Comparison of ENCODE assay signal across 8 mouse cellular contexts in the genomic region with DNA sequence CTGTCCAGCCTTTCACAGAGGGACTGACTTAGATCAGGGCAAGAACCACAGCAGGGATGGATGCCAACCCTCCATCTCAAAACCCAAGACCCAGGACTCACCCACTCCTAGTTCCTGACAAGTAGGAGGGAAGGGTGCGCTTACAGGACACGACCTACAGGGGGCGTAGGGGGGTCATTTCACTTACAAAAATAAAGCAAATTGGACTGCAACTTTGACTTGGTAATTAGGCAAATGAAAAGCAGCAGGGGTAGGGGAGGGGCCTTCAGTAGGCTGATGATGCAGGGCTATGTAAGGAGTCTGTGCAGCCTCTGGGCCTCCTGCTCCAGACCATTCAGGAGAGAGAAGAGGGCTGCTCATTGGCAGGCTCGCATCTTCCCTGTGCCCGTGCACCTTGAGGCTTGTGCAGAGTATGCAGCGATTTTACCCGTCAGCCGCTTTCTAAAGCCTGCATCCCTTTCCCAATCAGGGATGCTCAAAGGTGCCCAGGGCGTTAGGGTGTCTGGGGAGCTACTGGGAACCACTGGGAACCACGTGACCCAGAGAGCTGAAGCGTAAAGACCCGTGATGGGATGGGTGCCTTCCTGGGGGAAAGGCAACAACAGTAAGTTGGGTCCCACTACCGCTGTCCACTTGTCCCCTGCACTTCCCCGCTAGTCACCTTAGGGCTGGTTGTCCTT. TPM values are rescaled to one million over a fixed set of nuclear protein-coding genes. Genes with fewer than 3 reads are reported as not detected.
A peak's percentile ranks its signal among the peaks of the same experiment; 100 is the strongest.
DNase-seq lines count a peak whose midpoint lies in the region; ATAC-seq lines count a peak whose summit lies in the region.

No protein-coding gene starts in this region.

- H3K36me3 ChIP-seq in hindbrain, embryonic 10.5 days: peaks cover 59% of the 10 kb centered on the region
- H3K36me3 ChIP-seq in hindbrain, embryonic 14.5 days (replicated peaks; ENCODE audit: control insufficient read depth, insufficient read depth): peaks cover 43% of the 10 kb centered on the region
- H3K36me3 ChIP-seq in hindbrain, embryonic 13.5 days: peaks cover 48% of the 10 kb centered on the region

- H3K4me1 ChIP-seq in hindbrain, embryonic 10.5 days (replicated peaks): peaks cover 57% of the 10 kb centered on the region
- peaks cover 55% of the 10 kb centered on the region for H3K4me1 ChIP-seq in hindbrain, embryonic 14.5 days (replicated peaks; ENCODE audit: control insufficient read depth, insufficient read depth, low read length)
- H3K4me1 ChIP-seq in hindbrain, embryonic 13.5 days (replicated peaks): peaks cover 72% of the 10 kb centered on the region

- H3K4me2 ChIP-seq in hindbrain, embryonic 14.5 days (replicated peaks): no peak overlapping the region
- H3K4me2 ChIP-seq in hindbrain, embryonic 13.5 days: no peak overlapping the region

- 60% methylated on average over 14 of the region's 14 CpGs for WGBS in hindbrain, embryonic 10.5 days
- 54% methylated on average over 14 of the region's 14 CpGs for WGBS in hindbrain, embryonic 14.5 days
- WGBS in hindbrain, embryonic 13.5 days: 63% methylated on average over 14 of the region's 14 CpGs

- H3K4me3 ChIP-seq in hindbrain, embryonic 10.5 days: no peak overlapping the region
- no peak overlapping the region for H3K4me3 ChIP-seq in hindbrain, embryonic 14.5 days (replicated peaks; ENCODE audit: low read length)
- no peak overlapping the region for H3K4me3 ChIP-seq in hindbrain, embryonic 13.5 days

- DNase-seq in hindbrain, embryonic 10.5 days (ENCODE audit: low spot score): peak; percentile 49
- no peak for DNase-seq in hindbrain, embryonic 14.5 days (ENCODE audit: low spot score)
- peak; percentile 56 for DNase-seq in A20 (ENCODE audit: low read depth, low spot score)
- DNase-seq in ZHBTc4 (ENCODE audit: low read depth, low spot score): peak; percentile 93
- no peak for DNase-seq in spleen, postnatal 36 days (ENCODE audit: low spot score in 2 of 2)
- DNase-seq in urinary bladder, adult 2 months (ENCODE audit: low spot score): no peak
- no peak for DNase-seq in gastrocnemius, postnatal 25 days

- no peak overlapping the region for H3K9ac ChIP-seq in hindbrain, embryonic 14.5 days
- H3K9ac ChIP-seq in hindbrain, embryonic 13.5 days: 0 out of 2 replicates have a peak overlapping the region, but pooled peaks have one; percentile 24

- ATAC-seq in hindbrain, embryonic 14.5 days (ENCODE audit: low FRiP score): no peak
- no peak for ATAC-seq in hindbrain, embryonic 13.5 days (ENCODE audit: low FRiP score)

- no peak overlapping the region for H3K27ac ChIP-seq in hindbrain, embryonic 10.5 days
- H3K27ac ChIP-seq in hindbrain, embryonic 14.5 days: no peak overlapping the region
- H3K27ac ChIP-seq in hindbrain, embryonic 13.5 days: peak overlapping the region; percentile 35; the same call in 1 of the 2 replicates

- no peaks in the 10 kb centered on the region for H3K9me3 ChIP-seq in hindbrain, embryonic 10.5 days
- no peaks in the 10 kb centered on the region for H3K9me3 ChIP-seq in hindbrain, embryonic 14.5 days (ENCODE audit: control insufficient read depth, low read length)
- H3K9me3 ChIP-seq in hindbrain, embryonic 13.5 days: no peaks in the 10 kb centered on the region

- H3K27me3 ChIP-seq in hindbrain, embryonic 10.5 days (ENCODE audit: insufficient read depth, poor library complexity, severe bottlenecking): no peaks in the 10 kb centered on the region
- H3K27me3 ChIP-seq in hindbrain, embryonic 14.5 days (ENCODE audit: control insufficient read depth, insufficient read depth, low read length): no peaks in the 10 kb centered on the region
- no peaks in the 10 kb centered on the region for H3K27me3 ChIP-seq in hindbrain, embryonic 13.5 days

RNA-seq across cellular contexts. Expression of a gene that starts 8.8 kb away (rescaled TPM):
- polyA plus RNA-seq in hindbrain, embryonic 10.5 days (2016; fragmentation: Nextera tagmentation; extraction: Ambion mirVana): 0.14 and 0.17 TPM in 2 replicates
- 1.4 and 5.5 TPM in 2 replicates for polyA plus RNA-seq in hindbrain, embryonic 14.5 days (2014; fragmentation: Nextera tagmentation; extraction: Ambion mirVana)
- polyA plus RNA-seq in hindbrain, embryonic 13.5 days (2015; fragmentation: Nextera tagmentation; extraction: Ambion mirVana): 0.34 and 0.51 TPM in 2 replicates
- 0.47 and 0.87 TPM in 2 replicates for polyA plus RNA-seq in urinary bladder, adult 2 months (2012; rRNA removed)
- under 1 TPM in 1 of 2 experiments, not detected in 1; 0.61 TPM for total RNA-seq in gastrocnemius, postnatal 25 days (2021)

RNA-seq across cellular contexts. Expression of a gene that starts 9.2 kb away (rescaled TPM):
- polyA plus RNA-seq in hindbrain, embryonic 10.5 days (2016; fragmentation: Nextera tagmentation; extraction: Ambion mirVana): 20.7 and 26.1 TPM in 2 replicates
- 36.9 and 39.8 TPM in 2 replicates for polyA plus RNA-seq in hindbrain, embryonic 14.5 days (2014; fragmentation: Nextera tagmentation; extraction: Ambion mirVana)
- 50.2 and 52.6 TPM in 2 replicates for polyA plus RNA-seq in hindbrain, embryonic 13.5 days (2015; fragmentation: Nextera tagmentation; extraction: Ambion mirVana)
- 86.2 and 94.3 TPM in 2 replicates for polyA plus RNA-seq in urinary bladder, adult 2 months (2012; rRNA removed)
- total RNA-seq in gastrocnemius, postnatal 25 days (2021): 10 to 100 TPM; 12.5 to 14.6 TPM

RNA-seq across cellular contexts. Expression of a gene that starts 20.7 kb away (rescaled TPM):
- polyA plus RNA-seq in hindbrain, embryonic 10.5 days (2016; fragmentation: Nextera tagmentation; extraction: Ambion mirVana): 2.2 and 4.6 TPM in 2 replicates
- 20.9 and 24.8 TPM in 2 replicates for polyA plus RNA-seq in hindbrain, embryonic 14.5 days (2014; fragmentation: Nextera tagmentation; extraction: Ambion mirVana)
- 21.0 and 21.4 TPM in 2 replicates for polyA plus RNA-seq in hindbrain, embryonic 13.5 days (2015; fragmentation: Nextera tagmentation; extraction: Ambion mirVana)
- 1.9 and 4.4 TPM in 2 replicates for polyA plus RNA-seq in urinary bladder, adult 2 months (2012; rRNA removed)
- total RNA-seq in gastrocnemius, postnatal 25 days (2021): 1 to 10 TPM in 1 of 2 experiments, under 1 TPM in 1; 0.72 to 1.0 TPM

RNA-seq across cellular contexts. Expression of a gene that starts 47.6 kb away (rescaled TPM):
- 68.0 and 83.0 TPM in 2 replicates for polyA plus RNA-seq in hindbrain, embryonic 10.5 days (2016; fragmentation: Nextera tagmentation; extraction: Ambion mirVana)
- 64.6 and 67.8 TPM in 2 replicates for polyA plus RNA-seq in hindbrain, embryonic 14.5 days (2014; fragmentation: Nextera tagmentation; extraction: Ambion mirVana)
- polyA plus RNA-seq in hindbrain, embryonic 13.5 days (2015; fragmentation: Nextera tagmentation; extraction: Ambion mirVana): 83.5 and 84.9 TPM in 2 replicates
- 40.5 and 45.8 TPM in 2 replicates for polyA plus RNA-seq in urinary bladder, adult 2 months (2012; rRNA removed)
- 1 to 10 TPM; 5.9 to 6.1 TPM for total RNA-seq in gastrocnemius, postnatal 25 days (2021)

Comparison
In these comparisons a context has a peak if more than half of its experiments do, and no peak if none do; other contexts are left out.
1. DNase-seq: peak in hindbrain, embryonic 10.5 days (single experiment), A20 (single experiment) and ZHBTc4 (single experiment); none in hindbrain, embryonic 14.5 days (single experiment), spleen, postnatal 36 days (0 of 2), urinary bladder, adult 2 months (single experiment) and gastrocnemius, postnatal 25 days (single experiment).